Mouse (Mus musculus) urinary bladder, postnatal 10 days (tissue): ENCODE results near the gene Vwce.

ENCODE experiments used
- DNase-seq: peaks from one replicate; pipeline ENCODE4 v3.0.0; 2022; ENCODE audit warnings: low spot score

Gene Vwce

DNA sequence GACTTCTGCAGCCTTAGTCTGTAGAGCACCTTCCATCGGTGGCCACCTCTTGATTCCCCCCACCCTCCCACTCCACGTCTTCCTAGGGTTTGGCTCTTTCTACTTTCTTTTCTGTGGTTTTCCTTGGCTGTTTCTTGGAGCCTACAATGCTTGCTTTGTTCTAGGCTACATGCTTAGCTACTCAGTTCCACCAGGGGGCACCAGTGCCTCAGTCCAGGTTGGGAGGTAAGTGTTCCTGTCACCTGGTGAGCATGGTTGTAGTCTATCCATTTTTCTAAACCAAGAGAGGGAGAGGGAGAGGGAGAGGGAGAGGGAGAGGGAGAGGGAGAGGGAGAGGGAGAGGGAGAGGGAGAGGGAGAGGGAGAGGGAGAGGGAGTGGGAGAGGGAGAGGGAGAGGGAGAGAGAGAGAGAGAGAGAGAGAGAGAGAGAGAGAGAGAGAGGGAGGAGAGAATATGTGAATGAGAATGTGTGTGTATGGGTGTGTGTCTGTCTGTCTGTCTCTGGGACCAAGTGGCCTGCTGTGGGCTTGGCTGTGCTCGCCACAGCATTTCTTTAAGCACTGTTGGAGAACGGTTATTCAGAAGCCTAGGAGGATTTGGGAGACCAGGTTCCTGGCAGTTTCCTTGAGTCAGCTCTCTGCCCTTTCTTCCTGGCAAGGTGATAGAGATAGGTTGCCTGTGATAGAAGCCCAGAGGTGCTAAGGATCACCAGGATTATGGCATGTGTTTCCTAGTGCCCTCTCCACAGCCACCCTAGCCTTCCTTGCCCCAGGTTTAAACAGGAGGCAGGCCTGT lies 80.9 kb downstream of the Vwce start:
- DNase-seq, result no peak

- DNase-seq, result no peak
Observed at GRCm38 (mm10) chr19:10715476-10715875, 81.5 kb downstream of the Vwce start.
